12 mouse cellular contexts compared by ENCODE assay signal in genomic region chr10:43998503-43999082, GRCm38 (mm10).
DNase-seq lines count a peak whose midpoint lies in the region; ATAC-seq lines count a peak whose summit lies in the region.
"Had no signal": no experiment of that assay in that cellular context is flagged by ENCODE, and none has a peak within 500 bp of the region (broad histone marks: within the 10 kb centered on the region; RNA-seq: fewer than 3 reads in every experiment).

No protein-coding gene starts in this region.

- peak; percentile 84 for ATAC-seq in frontal cortex, adult (ENCODE audit: low TSS enrichment)
- ATAC-seq in erythroid progenitor cell, adult 5-6 weeks (replicated peaks; ENCODE audit: low FRiP score, poor library complexity, severe bottlenecking) = 0 out of 2 replicates have a peak, but pooled peaks have one; percentile 46
- ATAC-seq in granulocyte monocyte progenitor cell, adult 5-6 weeks (replicated peaks; ENCODE audit: poor library complexity, severe bottlenecking) = no peak
- ATAC-seq: forebrain, postnatal 0 days had no signal

- 49% methylated on average over 8 of the region's 8 CpGs for WGBS in macrophage (ENCODE audit: missing documents)

- H3K79me2 ChIP-seq in macrophage (ENCODE audit: inconsistent target) = peaks cover 94% of the 10 kb centered on the region

- H3K27ac ChIP-seq in macrophage = peak overlapping the region; percentile 52
- H3K27ac ChIP-seq: heart, embryonic 10.5 days had no signal

- peaks cover 9% of the 10 kb centered on the region; the same call in 1 of the 2 replicates for H3K36me3 ChIP-seq in macrophage (ENCODE audit: inconsistent target)
- H3K36me3 ChIP-seq: heart, embryonic 10.5 days had no signal

- no peak overlapping the region for H3K4me3 ChIP-seq in macrophage (ENCODE audit: inconsistent target)
- H3K4me3 ChIP-seq: heart, embryonic 10.5 days had no signal

- no peak for DNase-seq in frontal cortex, postnatal 25 days (ENCODE audit: low spot score in 2 of 2)
- peak; percentile 51 for DNase-seq in CD4-positive, CD25-positive, alpha-beta regulatory T cell, adult 2 months (ENCODE audit: low read depth, low spot score)
- DNase-seq in thymus, postnatal 0 days (ENCODE audit: low spot score) = no peak
- no peak for DNase-seq in heart, postnatal 4 days
- DNase-seq: cerebellum, adult 9-11 months; forebrain, postnatal 0 days; gastrocnemius, postnatal 10 days had no signal
